Mouse (Mus musculus): ENCODE measurements around the gene Wfdc13. TPM values are rescaled to one million over a fixed set of nuclear protein-coding genes. Genes with fewer than 3 reads are reported as not detected.

Gene Wfdc13
- total and polyA plus RNA-seq, 2 experiments, result not detected

- Histone ChIP-seq H3K36me3 (ENCODE audit: control insufficient read depth, insufficient read depth, low read length) (no peaks in the 10 kb centered on the region), H3K27ac (replicated peaks; ENCODE audit: insufficient read depth, low read depth, low read length) (no peak overlapping the region), H3K4me3 (ENCODE audit: insufficient read depth, low read depth, low read length) (no peak overlapping the region), H3K9ac (ENCODE audit: low read depth, low read length) (no peak overlapping the region), H3K27me3 (ENCODE audit: control insufficient read depth, insufficient read depth, low read length) (no peaks in the 10 kb centered on the region), H3K79me2 (ENCODE audit: control insufficient read depth, insufficient read depth, low read length) (no peaks in the 10 kb centered on the region), H3K4me1 (ENCODE audit: control insufficient read depth, insufficient read depth, low read length) (0 out of 2 replicates have a peak, but pooled peaks cover 3% of the 10 kb centered on the region)
- TF ChIP-seq POLR2A (IDR thresholded peaks at IDR 0.05; ENCODE audit: extremely low read depth, insufficient read depth, low read length) (no peak), CTCF (IDR thresholded peaks at IDR 0.05; ENCODE audit: low read depth, low read length) (no peak)
- WGBS, result 74% methylated on average over 16 of the region's 16 CpGs
- DNase-seq (ENCODE audit: extremely low read depth, low read depth, low spot score), result peak; percentile 15
These were observed 7.8 kb upstream of the Wfdc13 start for GRCm38 (mm10) chr2:164676916-164677685.

- H3K27ac ChIP-seq (replicated peaks; ENCODE audit: insufficient read depth, low read depth, low read length), result no peak overlapping the region
- peak; percentile 50 for DNase-seq (ENCODE audit: extremely low read depth, low read depth, low spot score)
- no peaks in the 10 kb centered on the region for H3K27me3 ChIP-seq (ENCODE audit: control insufficient read depth, insufficient read depth, low read length)
- whole genome bisulfite sequencing, result 20% methylated on average over 19 of the region's 19 CpGs
- 0 out of 2 replicates have a peak, but pooled peaks cover 3% of the 10 kb centered on the region for H3K4me1 ChIP-seq (ENCODE audit: control insufficient read depth, insufficient read depth, low read length)
- no peaks in the 10 kb centered on the region for H3K36me3 ChIP-seq (ENCODE audit: control insufficient read depth, insufficient read depth, low read length)
- H3K79me2 ChIP-seq (ENCODE audit: control insufficient read depth, insufficient read depth, low read length), result no peaks in the 10 kb centered on the region
- peak overlapping the region; percentile 29; the same call in 1 of the 2 replicates for H3K9ac ChIP-seq (ENCODE audit: low read depth, low read length)
- no peak overlapping the region for H3K4me3 ChIP-seq (ENCODE audit: insufficient read depth, low read depth, low read length)
- TF ChIP-seq POLR2A (IDR thresholded peaks at IDR 0.05; ENCODE audit: extremely low read depth, insufficient read depth, low read length), result no peak
- peak; percentile 81 for TF ChIP-seq CTCF (IDR thresholded peaks at IDR 0.05; ENCODE audit: low read depth, low read length)
These were observed 5.9 kb upstream of the Wfdc13 start for GRCm38 (mm10) chr2:164678848-164679625.

- Histone ChIP-seq H3K9ac (ENCODE audit: low read depth, low read length) (no peak overlapping the region), H3K36me3 (ENCODE audit: control insufficient read depth, insufficient read depth, low read length) (no peaks in the 10 kb centered on the region), H3K79me2 (ENCODE audit: control insufficient read depth, insufficient read depth, low read length) (no peaks in the 10 kb centered on the region), H3K4me1 (ENCODE audit: control insufficient read depth, insufficient read depth, low read length) (0 out of 2 replicates have a peak, but pooled peaks cover 3% of the 10 kb centered on the region), H3K4me3 (ENCODE audit: insufficient read depth, low read depth, low read length) (no peak overlapping the region), H3K27ac (replicated peaks; ENCODE audit: insufficient read depth, low read depth, low read length) (no peak overlapping the region), H3K27me3 (ENCODE audit: control insufficient read depth, insufficient read depth, low read length) (no peaks in the 10 kb centered on the region)
- TF ChIP-seq CTCF (IDR thresholded peaks at IDR 0.05; ENCODE audit: low read depth, low read length), result no peak
- no peak for TF ChIP-seq POLR2A (IDR thresholded peaks at IDR 0.05; ENCODE audit: extremely low read depth, insufficient read depth, low read length)
- DNase-seq (ENCODE audit: extremely low read depth, low read depth, low spot score), result no peak
- WGBS, result 60% methylated on average over 3 of the region's 3 CpGs
These were observed 5.0 kb upstream of the Wfdc13 start for GRCm38 (mm10) chr2:164679906-164680305.

DNA sequence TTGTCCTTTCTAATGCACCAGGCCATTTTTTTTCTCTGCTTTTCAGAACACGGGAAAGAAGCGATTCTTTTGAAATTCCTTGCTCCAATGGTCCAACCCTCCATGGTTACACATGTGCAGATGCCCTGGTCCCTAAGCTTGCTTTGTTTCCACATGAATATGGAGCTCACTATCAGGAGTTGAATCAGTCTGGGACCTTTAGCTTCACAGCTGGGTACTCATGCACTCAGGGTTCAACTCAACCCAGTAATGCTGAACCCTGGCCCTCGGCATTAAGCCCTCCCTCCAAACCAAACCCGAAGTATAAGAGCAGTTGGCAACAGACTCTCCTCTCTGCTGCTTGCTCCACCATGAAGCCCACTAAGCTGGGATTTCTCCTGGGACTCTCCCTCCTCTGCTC, 13.3 kb downstream of the Wfdc13 start, which contains the start of gene Spint4:
Spint4 (plus strand) TSS at position 301 of the 400 bp plus-strand sequence.
- H3K36me3 ChIP-seq (ENCODE audit: control insufficient read depth, insufficient read depth, low read length), result no peaks in the 10 kb centered on the region
- 81% methylated on average over 4 of the region's 4 CpGs for WGBS
- no peaks in the 10 kb centered on the region; the same call in 1 of the 2 replicates for H3K27me3 ChIP-seq (ENCODE audit: control insufficient read depth, insufficient read depth, low read length)

GRCm38 (mm10) chr2:164700959-164701358, 16.1 kb downstream of the Wfdc13 start:
- TF ChIP-seq POLR2A (IDR thresholded peaks at IDR 0.05; ENCODE audit: extremely low read depth, insufficient read depth, low read length), result no peak
- no peak for TF ChIP-seq CTCF (IDR thresholded peaks at IDR 0.05; ENCODE audit: low read depth, low read length)
- Histone ChIP-seq H3K27me3 (ENCODE audit: control insufficient read depth, insufficient read depth, low read length) (no peaks in the 10 kb centered on the region), H3K9ac (ENCODE audit: low read depth, low read length) (no peak overlapping the region), H3K27ac (replicated peaks; ENCODE audit: insufficient read depth, low read depth, low read length) (no peak overlapping the region), H3K4me3 (ENCODE audit: insufficient read depth, low read depth, low read length) (no peak overlapping the region), H3K79me2 (ENCODE audit: control insufficient read depth, insufficient read depth, low read length) (no peaks in the 10 kb centered on the region), H3K36me3 (ENCODE audit: control insufficient read depth, insufficient read depth, low read length) (no peaks in the 10 kb centered on the region), H3K4me1 (ENCODE audit: control insufficient read depth, insufficient read depth, low read length) (no peaks in the 10 kb centered on the region)
- WGBS, result 72% methylated on average over 5 of the region's 5 CpGs
- DNase-seq (ENCODE audit: extremely low read depth, low read depth, low spot score), result no peak

More for the DNA sequence above, 13.3 kb downstream of the Wfdc13 start, which contains the start of gene Spint4:
- no peaks in the 10 kb centered on the region for H3K79me2 ChIP-seq (ENCODE audit: control insufficient read depth, insufficient read depth, low read length)
- DNase-seq (ENCODE audit: extremely low read depth, low read depth, low spot score), result no peak
- no peak within 1 kb of the TSS for H3K4me3 ChIP-seq (ENCODE audit: insufficient read depth, low read depth, low read length)
- no peaks in the 10 kb centered on the region for H3K4me1 ChIP-seq (ENCODE audit: control insufficient read depth, insufficient read depth, low read length)
- no peak for TF ChIP-seq CTCF (IDR thresholded peaks at IDR 0.05; ENCODE audit: low read depth, low read length)
- no peak for TF ChIP-seq POLR2A (IDR thresholded peaks at IDR 0.05; ENCODE audit: extremely low read depth, insufficient read depth, low read length)
- H3K27ac ChIP-seq (replicated peaks; ENCODE audit: insufficient read depth, low read depth, low read length), result no peak within 1 kb of the TSS
- H3K9ac ChIP-seq (ENCODE audit: low read depth, low read length), result no peak within 1 kb of the TSS
